Mouse (Mus musculus) liver, embryonic 16.5 days (tissue): ENCODE results near the gene Mrps2. TPM values are rescaled to one million over a fixed set of nuclear protein-coding genes. Genes with fewer than 3 reads are reported as not detected.
"Not testable (repeated sequence)": the region's sequence is repeated elsewhere in the genome, so short reads cannot be mapped to it uniquely, and the experiment has no call there.

Source experiments
- ATAC-seq: fragments of 200-750 bp; cut with Nextera tagmentation; 2 replicates; pipeline ENCODE4 v1.8.0; 2017; ENCODE audit warnings: low read depth, mild to moderate bottlenecking, moderate number of reproducible peaks, moderate library complexity
- H3K27ac ChIP-seq: fragments of 300-500 bp; sonication (generic); 2 replicates; pipeline ENCODE4 v1.5.1; 2014; ENCODE audit warnings: mild to moderate bottlenecking, low read length
- H3K27me3 ChIP-seq: fragments of 300-500 bp; sonication (generic); 2 replicates; pipeline ENCODE4 v1.6.1; 2014; ENCODE audit warnings: low read depth, low read length, mixed read lengths; ENCODE audit not compliant: control insufficient read depth, insufficient read depth
- H3K36me3 ChIP-seq: fragments of 300-500 bp; sonication (generic); 2 replicates; pipeline ENCODE4 v1.6.1; 2014; ENCODE audit warnings: mild to moderate bottlenecking; ENCODE audit not compliant: control insufficient read depth, insufficient read depth
- H3K4me1 ChIP-seq: fragments of 300-500 bp; sonication (generic); 2 replicates; pipeline ENCODE4 v1.6.1; 2014; ENCODE audit warnings: low read depth, low read length, mixed read lengths; ENCODE audit not compliant: control insufficient read depth
- H3K4me2 ChIP-seq: fragments of 300-500 bp; sonication (generic); 2 replicates; pipeline ENCODE4 v1.6.1; 2014; ENCODE audit warnings: low read depth, low read length, mixed read lengths
- H3K4me3 ChIP-seq: fragments of 300-500 bp; sonication (generic); 2 replicates; pipeline ENCODE4 v1.5.1; 2014; ENCODE audit warnings: low read depth, mild to moderate bottlenecking, low read length
- H3K9ac ChIP-seq: fragments of 300-500 bp; sonication (generic); 2 replicates; pipeline ENCODE4 v1.6.1; 2014; ENCODE audit warnings: low read depth, low read length
- H3K9me3 ChIP-seq: fragments of 300-500 bp; sonication (generic); replicated peaks from 2 replicates; pipeline ENCODE4 v1.6.1; 2016; ENCODE audit warnings: low read length; ENCODE audit not compliant: control insufficient read depth
- WGBS: fragments of 180-500 bp; shearing (Covaris S2); extraction: QIAGEN DNeasy Blood & Tissue Kit; methylation state at CpG from one replicate; pipeline ENCODE4 v1.1.7; 2014; ENCODE audit not compliant: insufficient replicate concordance; 5-methylcytosine and 5-hydroxymethylcytosine counted together
- polyA plus RNA-seq: library from polyadenylated mRNA; unstranded; fragments of >200 nt; fragmentation: Nextera tagmentation; extraction: Ambion mirVana; gene quantifications from 2 replicates; pipeline ENCODE4 v1.2.1, GENCODE M21; 2015

The Mrps2 gene
- polyA plus RNA-seq, 1 experiment from 2014 or later, result 22.3 TPM

DNA sequence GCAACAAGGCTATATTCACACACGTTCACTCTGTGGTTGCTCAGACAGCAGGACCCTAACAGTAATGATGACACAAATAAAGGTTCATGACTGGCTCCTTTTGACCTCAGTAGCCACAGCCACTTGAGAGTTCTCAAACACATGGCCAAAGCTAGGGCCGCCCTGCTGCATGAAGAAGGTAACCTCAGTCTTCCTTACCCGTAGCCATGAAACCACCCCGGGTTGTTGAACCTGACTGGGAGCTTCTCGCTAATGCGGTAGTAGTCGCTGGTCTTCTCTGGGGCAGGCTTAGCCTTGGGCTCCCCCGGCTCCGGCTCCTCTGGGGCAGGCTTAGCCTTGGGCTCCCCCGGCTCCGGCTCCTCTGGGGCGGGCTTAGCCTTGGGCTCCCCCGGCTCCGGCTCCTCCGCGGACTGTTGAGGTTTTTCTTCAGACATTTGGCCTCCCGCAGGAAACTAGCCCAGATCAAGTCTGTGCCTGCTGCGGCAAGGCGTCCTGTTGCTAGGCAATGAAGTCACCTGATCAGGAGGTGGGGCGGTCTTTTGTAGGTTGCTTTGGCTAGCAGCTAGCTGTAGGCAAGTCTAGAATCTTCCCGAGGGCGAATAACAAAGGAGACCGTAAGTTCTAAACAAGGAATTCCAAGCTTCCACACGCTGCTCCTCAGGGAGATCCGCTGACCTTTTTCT lies 1.9 kb upstream of the Mrps2 start, which contains the start of gene 1700007K13Rik:
TSS of gene 1700007K13Rik (minus strand) at position 497 of the 683 bp plus-strand sequence.
- 0 out of 2 replicates have a peak, but pooled peaks have one; percentile 36 for ATAC-seq
- no peak within 1 kb of the TSS for H3K9ac ChIP-seq

GRCm38 (mm10) chr2:28468486-28469225 lies 790 bp downstream of the Mrps2 start:
- peak overlapping the region; percentile 80 for H3K9ac ChIP-seq
- 45% methylated on average over 18 of the region's 18 CpGs for WGBS

More for the DNA sequence above, 1.9 kb upstream of the Mrps2 start, which contains the start of gene 1700007K13Rik:
- Histone ChIP-seq H3K36me3 (peaks cover 11% of the 10 kb centered on the region), H3K27ac (no peak within 1 kb of the TSS), H3K9me3 (no peaks in the 10 kb centered on the region), H3K4me3 (no peak within 1 kb of the TSS), H3K4me1 (peaks cover 8% of the 10 kb centered on the region), H3K4me2 (peak within 1 kb of the TSS; percentile 12; the same call in 1 of the 2 replicates), H3K27me3 (peaks cover 5% of the 10 kb centered on the region; the same call in 1 of the 2 replicates)
- WGBS, result 4% methylated on average over 25 of the region's 25 CpGs

DNA sequence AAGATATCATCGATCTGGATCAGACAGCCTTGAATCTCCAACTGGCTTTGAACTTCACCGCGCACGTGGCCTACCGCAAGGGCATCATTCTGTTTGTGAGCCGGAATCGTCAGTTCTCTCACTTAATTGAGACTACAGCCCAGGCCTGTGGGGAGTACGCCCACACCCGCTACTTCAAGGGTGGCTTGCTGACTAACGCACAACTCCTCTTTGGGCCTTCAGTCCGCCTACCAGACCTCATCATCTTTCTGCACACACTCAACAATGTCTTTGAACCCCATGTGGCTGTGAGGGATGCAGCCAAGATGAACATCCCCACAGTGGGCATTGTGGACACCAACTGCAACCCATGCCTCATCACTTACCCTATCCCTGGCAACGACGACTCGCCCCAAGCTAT lies 1.6 kb downstream of the Mrps2 start:
- Histone ChIP-seq H3K9me3 (no peaks in the 10 kb centered on the region), H3K4me3 (no peak overlapping the region), H3K27ac (no peak overlapping the region), H3K27me3 (peaks cover 5% of the 10 kb centered on the region; the same call in 1 of the 2 replicates), H3K36me3 (peaks cover 11% of the 10 kb centered on the region), H3K9ac (no peak overlapping the region), H3K4me2 (no peak overlapping the region), H3K4me1 (peaks cover 8% of the 10 kb centered on the region)
- 88% methylated on average over 14 of the region's 14 CpGs for WGBS
- ATAC-seq, result no peak

More at GRCm38 (mm10) chr2:28468486-28469225, 790 bp downstream of the Mrps2 start:
- Histone ChIP-seq H3K4me1 (peaks cover 8% of the 10 kb centered on the region), H3K9me3 (no peaks in the 10 kb centered on the region), H3K27me3 (peaks cover 5% of the 10 kb centered on the region; the same call in 1 of the 2 replicates), H3K36me3 (peaks cover 11% of the 10 kb centered on the region), H3K4me3 (peak overlapping the region; percentile 80), H3K4me2 (peak overlapping the region; percentile 74), H3K27ac (no peak overlapping the region)
- ATAC-seq, result no peak

- peaks cover 8% of the 10 kb centered on the region for H3K4me1 ChIP-seq
- peaks cover 11% of the 10 kb centered on the region for H3K36me3 ChIP-seq
- H3K27ac ChIP-seq, result no peak overlapping the region
- H3K27me3 ChIP-seq, result no peaks in the 10 kb centered on the region
- no peak overlapping the region for H3K4me2 ChIP-seq
- no peak for ATAC-seq
- H3K9ac ChIP-seq, result no peak overlapping the region
- H3K9me3 ChIP-seq, result no peaks in the 10 kb centered on the region
- no peak overlapping the region for H3K4me3 ChIP-seq
- 70% methylated on average over 2 of the region's 2 CpGs for WGBS
Observed at GRCm38 (mm10) chr2:28470591-28470990, 2.7 kb downstream of the Mrps2 start.

DNA sequence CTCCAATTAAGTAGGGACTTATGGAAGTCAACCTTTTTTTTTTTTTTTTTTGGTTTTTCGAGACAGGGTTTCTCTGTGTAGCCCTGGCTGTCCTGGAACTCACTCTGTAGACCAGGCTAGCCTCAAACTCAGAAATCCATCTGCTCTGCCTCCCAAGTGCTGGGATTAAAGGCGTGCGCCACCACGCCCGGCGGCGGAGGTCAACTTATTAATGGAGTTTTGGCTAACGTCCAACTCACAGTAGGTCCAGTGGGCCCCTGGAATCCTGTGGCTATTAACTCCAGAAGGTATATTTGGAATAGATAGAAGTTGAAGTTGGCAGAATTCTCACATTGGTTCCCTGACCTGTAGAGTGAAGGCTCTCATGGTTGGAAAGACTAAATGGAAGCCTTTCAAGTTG lies 4.1 kb downstream of the Mrps2 start:
- not testable (repeated sequence) for ATAC-seq, H3K9me3 ChIP-seq, H3K9ac ChIP-seq, H3K4me2 ChIP-seq, H3K4me3 ChIP-seq, H3K4me1 ChIP-seq, H3K27ac ChIP-seq, H3K27me3 ChIP-seq
- H3K36me3 ChIP-seq, result peaks cover 11% of the 10 kb centered on the region
- 90% methylated on average over 8 of the region's 8 CpGs for WGBS

DNA sequence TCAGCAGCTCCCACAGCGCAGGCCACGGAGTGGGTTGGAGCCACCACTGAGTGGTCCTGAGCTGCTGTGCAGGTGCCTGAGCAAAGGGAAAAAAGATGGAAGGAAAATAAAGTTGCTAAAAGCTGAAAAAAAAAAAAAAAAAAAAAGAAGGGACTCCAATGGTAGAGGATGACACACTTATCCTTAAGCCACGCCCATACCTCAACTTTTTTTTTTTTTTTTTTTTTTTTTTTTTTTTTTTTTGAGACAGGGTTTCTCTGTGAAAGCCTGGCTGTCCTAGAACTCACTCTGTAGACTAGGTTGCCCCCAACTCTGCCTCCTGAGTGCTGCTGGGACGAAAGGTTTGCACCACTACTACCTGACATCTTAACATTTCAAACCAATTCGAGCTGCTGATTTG lies 10.1 kb downstream of the Mrps2 start:
- H3K4me1 ChIP-seq, H3K4me2 ChIP-seq, H3K36me3 ChIP-seq, H3K9me3 ChIP-seq, H3K4me3 ChIP-seq, H3K27me3 ChIP-seq, H3K9ac ChIP-seq, ATAC-seq, H3K27ac ChIP-seq: not testable (repeated sequence)
- 69% methylated on average over 5 of the region's 5 CpGs for WGBS

- Histone ChIP-seq H3K27me3 (no peaks in the 10 kb centered on the region), H3K4me2 (no peak overlapping the region), H3K4me3 (no peak overlapping the region), H3K27ac (no peak overlapping the region), H3K4me1 (no peaks in the 10 kb centered on the region), H3K36me3 (no peaks in the 10 kb centered on the region), H3K9me3 (no peaks in the 10 kb centered on the region), H3K9ac (no peak overlapping the region)
- ATAC-seq, result no peak
- WGBS, result 63% methylated on average over 20 of the region's 20 CpGs
Observed at GRCm38 (mm10) chr2:28479208-28480204, 11.6 kb downstream of the Mrps2 start.

DNA sequence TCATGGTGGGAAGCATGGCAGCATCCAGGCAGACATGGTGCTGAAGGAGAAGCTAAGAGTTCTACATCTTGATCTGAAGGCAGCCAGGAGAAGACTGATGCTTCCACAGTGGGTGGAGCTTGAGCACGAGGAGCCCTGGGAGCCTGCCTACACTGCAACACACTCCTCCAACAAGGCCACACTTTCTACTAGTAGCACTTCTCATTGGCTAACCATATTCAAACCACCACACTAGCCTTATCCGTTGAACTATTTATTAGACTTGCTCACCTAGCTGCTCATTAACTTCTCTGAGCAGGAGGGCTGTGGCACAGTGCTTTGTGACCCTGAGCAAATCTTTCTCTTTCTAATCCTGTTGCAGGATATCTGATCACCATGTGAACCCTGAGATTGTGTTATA lies 16.0 kb downstream of the Mrps2 start:
- Histone ChIP-seq H3K4me1 (no peaks in the 10 kb centered on the region), H3K9ac (no peak overlapping the region), H3K36me3 (no peaks in the 10 kb centered on the region), H3K4me2 (no peak overlapping the region), H3K27ac (no peak overlapping the region), H3K27me3 (no peaks in the 10 kb centered on the region), H3K4me3 (no peak overlapping the region), H3K9me3 (no peaks in the 10 kb centered on the region)
- ATAC-seq, result no peak
- WGBS, result 43% methylated on average over 2 of the region's 2 CpGs
